Mouse (Mus musculus): Measurements from ENCODE around the gene Dip2a. TPM values are rescaled to one million over a fixed set of nuclear protein-coding genes. Genes with fewer than 3 reads are reported as not detected.

Dip2a gene
- polyA plus RNA-seq, 1 experiment from 2014 or later: 10.2 TPM

GRCm38 (mm10) chr10:76351953-76352352, 6.9 kb upstream of the Dip2a start:
- H3K27ac ChIP-seq: no peak overlapping the region
- 84% methylated on average over 7 of the region's 7 CpGs for WGBS
- H3K9ac ChIP-seq: no peak overlapping the region
- H3K27me3 ChIP-seq: no peaks in the 10 kb centered on the region
- H3K4me1 ChIP-seq: no peaks in the 10 kb centered on the region
- H3K4me3 ChIP-seq: no peak overlapping the region
- H3K4me2 ChIP-seq: no peak overlapping the region
- H3K36me3 ChIP-seq (ENCODE audit: poor library complexity, severe bottlenecking): peaks cover 77% of the 10 kb centered on the region
- H3K9me3 ChIP-seq (replicated peaks): no peaks in the 10 kb centered on the region
- ATAC-seq: no peak

GRCm38 (mm10) chr10:76346589-76346988, 1.5 kb upstream of the Dip2a start:
- no peak for ATAC-seq
- H3K36me3 ChIP-seq (ENCODE audit: poor library complexity, severe bottlenecking): peaks cover 25% of the 10 kb centered on the region
- H3K27me3 ChIP-seq: no peaks in the 10 kb centered on the region; the same call in 1 of the 2 replicates
- 12% methylated on average over 4 of the region's 4 CpGs for WGBS
- no peak overlapping the region for H3K4me3 ChIP-seq
- H3K4me2 ChIP-seq: no peak overlapping the region
- peaks cover 26% of the 10 kb centered on the region for H3K4me1 ChIP-seq
- no peak overlapping the region for H3K27ac ChIP-seq
- H3K9me3 ChIP-seq (replicated peaks): no peaks in the 10 kb centered on the region
- no peak overlapping the region for H3K9ac ChIP-seq

GRCm38 (mm10) chr10:76346043-76346491, 976 bp upstream of the Dip2a start:
- H3K27me3 ChIP-seq: no peaks in the 10 kb centered on the region; the same call in 1 of the 2 replicates
- peak overlapping the region; percentile 77 for H3K4me2 ChIP-seq
- H3K9ac ChIP-seq: 0 out of 2 replicates have a peak overlapping the region, but pooled peaks have one; percentile 68
- peaks cover 26% of the 10 kb centered on the region for H3K4me1 ChIP-seq
- peak overlapping the region; percentile 74 for H3K4me3 ChIP-seq
- H3K36me3 ChIP-seq (ENCODE audit: poor library complexity, severe bottlenecking): peaks cover 21% of the 10 kb centered on the region
- no peak; the same call in 1 of the 2 replicates for ATAC-seq
- no peaks in the 10 kb centered on the region for H3K9me3 ChIP-seq (replicated peaks)
- WGBS: 28% methylated on average over 8 of the region's 8 CpGs
- H3K27ac ChIP-seq: no peak overlapping the region

- no peaks in the 10 kb centered on the region for H3K9me3 ChIP-seq (replicated peaks)
- H3K36me3 ChIP-seq (ENCODE audit: poor library complexity, severe bottlenecking): peaks cover 16% of the 10 kb centered on the region
- peak overlapping the region; percentile 68 for H3K9ac ChIP-seq
- H3K27ac ChIP-seq: no peak overlapping the region
- H3K4me3 ChIP-seq: peak overlapping the region; percentile 74
- 5% methylated on average over 12 of the region's 12 CpGs for WGBS
- ATAC-seq: no peak; the same call in 1 of the 2 replicates
- H3K4me1 ChIP-seq: peaks cover 26% of the 10 kb centered on the region
- peak overlapping the region; percentile 77 for H3K4me2 ChIP-seq
- H3K27me3 ChIP-seq: no peaks in the 10 kb centered on the region; the same call in 1 of the 2 replicates
Observed at GRCm38 (mm10) chr10:76345540-76345902, 430 bp upstream of the Dip2a start.

GRCm38 (mm10) chr10:76334350-76334749, 10.7 kb downstream of the Dip2a start:
- no peaks in the 10 kb centered on the region for H3K36me3 ChIP-seq (ENCODE audit: poor library complexity, severe bottlenecking)
- H3K4me3 ChIP-seq: no peak overlapping the region
- H3K4me1 ChIP-seq: 0 out of 2 replicates have a peak, but pooled peaks cover 5% of the 10 kb centered on the region
- 44% methylated on average over 4 of the region's 4 CpGs for WGBS
- ATAC-seq: no peak
- no peaks in the 10 kb centered on the region for H3K9me3 ChIP-seq (replicated peaks)
- no peaks in the 10 kb centered on the region for H3K27me3 ChIP-seq
- no peak overlapping the region for H3K9ac ChIP-seq
- no peak overlapping the region for H3K4me2 ChIP-seq
- no peak overlapping the region for H3K27ac ChIP-seq

GRCm38 (mm10) chr10:76332040-76332439, 13.1 kb downstream of the Dip2a start:
- H3K4me3 ChIP-seq: no peak overlapping the region
- H3K9me3 ChIP-seq (replicated peaks): no peaks in the 10 kb centered on the region
- 28% methylated on average over 2 of the region's 2 CpGs for WGBS
- no peak overlapping the region for H3K9ac ChIP-seq
- no peaks in the 10 kb centered on the region for H3K27me3 ChIP-seq
- no peak overlapping the region for H3K4me2 ChIP-seq
- no peak overlapping the region for H3K27ac ChIP-seq
- H3K4me1 ChIP-seq: 0 out of 2 replicates have a peak, but pooled peaks cover 5% of the 10 kb centered on the region
- no peaks in the 10 kb centered on the region for H3K36me3 ChIP-seq (ENCODE audit: poor library complexity, severe bottlenecking)
- no peak for ATAC-seq

- Histone ChIP-seq H3K9me3 (replicated peaks) (no peaks in the 10 kb centered on the region), H3K4me1 (0 out of 2 replicates have a peak, but pooled peaks cover 5% of the 10 kb centered on the region), H3K9ac (no peak overlapping the region), H3K4me2 (no peak overlapping the region), H3K4me3 (no peak overlapping the region), H3K27me3 (no peaks in the 10 kb centered on the region), H3K27ac (no peak overlapping the region), H3K36me3 (ENCODE audit: poor library complexity, severe bottlenecking) (no peaks in the 10 kb centered on the region)
- no peak for ATAC-seq
- WGBS: 90% methylated on average over 4 of the region's 4 CpGs
Observed at GRCm38 (mm10) chr10:76329093-76329492, 16.0 kb downstream of the Dip2a start.

GRCm38 (mm10) chr10:76328574-76328973, 16.5 kb downstream of the Dip2a start:
- 83% methylated on average over 3 of the region's 3 CpGs for WGBS
- Histone ChIP-seq H3K27ac (no peak overlapping the region), H3K9ac (no peak overlapping the region), H3K4me2 (no peak overlapping the region), H3K9me3 (replicated peaks) (no peaks in the 10 kb centered on the region), H3K4me3 (no peak overlapping the region), H3K36me3 (ENCODE audit: poor library complexity, severe bottlenecking) (no peaks in the 10 kb centered on the region), H3K4me1 (0 out of 2 replicates have a peak, but pooled peaks cover 5% of the 10 kb centered on the region), H3K27me3 (no peaks in the 10 kb centered on the region)
- ATAC-seq: no peak

- H3K4me1 ChIP-seq: no peaks in the 10 kb centered on the region
- no peak overlapping the region for H3K4me2 ChIP-seq
- no peak overlapping the region for H3K4me3 ChIP-seq
- H3K9ac ChIP-seq: no peak overlapping the region
- no peaks in the 10 kb centered on the region for H3K27me3 ChIP-seq
- H3K9me3 ChIP-seq (replicated peaks): no peaks in the 10 kb centered on the region
- ATAC-seq: no peak
- WGBS: 83% methylated on average over 6 of the region's 6 CpGs
- no peaks in the 10 kb centered on the region for H3K36me3 ChIP-seq (ENCODE audit: poor library complexity, severe bottlenecking)
- H3K27ac ChIP-seq: no peak overlapping the region
Observed at GRCm38 (mm10) chr10:76326304-76327006, 18.6 kb downstream of the Dip2a start.

GRCm38 (mm10) chr10:76317623-76318022, 27.5 kb downstream of the Dip2a start:
- Histone ChIP-seq H3K9ac (no peak overlapping the region), H3K9me3 (replicated peaks) (no peaks in the 10 kb centered on the region), H3K27ac (no peak overlapping the region), H3K4me2 (no peak overlapping the region), H3K4me1 (no peaks in the 10 kb centered on the region), H3K4me3 (no peak overlapping the region), H3K27me3 (no peaks in the 10 kb centered on the region), H3K36me3 (ENCODE audit: poor library complexity, severe bottlenecking) (peaks cover 45% of the 10 kb centered on the region)
- no peak for ATAC-seq
- WGBS: 88% methylated on average over 12 of the region's 12 CpGs

GRCm38 (mm10) chr10:76316194-76316593, 28.9 kb downstream of the Dip2a start:
- Histone ChIP-seq H3K9me3 (replicated peaks) (no peaks in the 10 kb centered on the region), H3K27me3 (no peaks in the 10 kb centered on the region), H3K36me3 (ENCODE audit: poor library complexity, severe bottlenecking) (peaks cover 52% of the 10 kb centered on the region), H3K4me1 (no peaks in the 10 kb centered on the region), H3K9ac (no peak overlapping the region), H3K27ac (no peak overlapping the region), H3K4me3 (no peak overlapping the region), H3K4me2 (no peak overlapping the region)
- 85% methylated on average over 7 of the region's 7 CpGs for WGBS
- no peak for ATAC-seq

- Histone ChIP-seq H3K4me1 (no peaks in the 10 kb centered on the region), H3K9me3 (replicated peaks) (no peaks in the 10 kb centered on the region), H3K27me3 (no peaks in the 10 kb centered on the region), H3K4me2 (no peak overlapping the region), H3K27ac (no peak overlapping the region), H3K36me3 (ENCODE audit: poor library complexity, severe bottlenecking) (peaks cover 56% of the 10 kb centered on the region), H3K9ac (no peak overlapping the region), H3K4me3 (no peak overlapping the region)
- WGBS: 96% methylated on average over 9 of the region's 9 CpGs
- no peak for ATAC-seq
Observed at GRCm38 (mm10) chr10:76306738-76307137, 38.4 kb downstream of the Dip2a start.

GRCm38 (mm10) chr10:76300133-76300532, 45.0 kb downstream of the Dip2a start:
- Histone ChIP-seq H3K27me3 (no peaks in the 10 kb centered on the region), H3K4me2 (no peak overlapping the region), H3K36me3 (ENCODE audit: poor library complexity, severe bottlenecking) (peaks cover 70% of the 10 kb centered on the region), H3K27ac (no peak overlapping the region), H3K9me3 (replicated peaks) (no peaks in the 10 kb centered on the region), H3K4me3 (no peak overlapping the region), H3K9ac (no peak overlapping the region), H3K4me1 (no peaks in the 10 kb centered on the region)
- ATAC-seq: no peak
- 93% methylated on average over 5 of the region's 5 CpGs for WGBS
